In genomic region chr1:171063569-171064490, GRCm38 (mm10) we compare ENCODE assay signal across 8 mouse cellular contexts. TPM values are rescaled to one million over a fixed set of nuclear protein-coding genes. Genes with fewer than 3 reads are reported as not detected.
DNase-seq lines count a peak whose midpoint lies in the region.
"Not testable (repeated sequence)": the region's sequence is repeated elsewhere in the genome, so short reads cannot be mapped to it uniquely, and the experiment has no call there.

No protein-coding gene starts in this region.

- H3K9me3 ChIP-seq in erythroblast, embryonic 14.5 days (ENCODE audit: control insufficient read depth, low read length); limb, embryonic 10.5 days (replicated peaks); midbrain, embryonic 10.5 days (replicated peaks): not testable (repeated sequence)

- peaks cover 15% of the 10 kb centered on the region for H3K4me1 ChIP-seq in erythroblast, embryonic 14.5 days (ENCODE audit: control insufficient read depth)
- H3K4me1 ChIP-seq in limb, embryonic 10.5 days: peaks cover 15% of the 10 kb centered on the region
- H3K4me1 ChIP-seq in midbrain, embryonic 10.5 days: peaks cover 15% of the 10 kb centered on the region

- 9% methylated on average over 42 of the region's 61 CpGs for WGBS in limb, embryonic 10.5 days
- WGBS in midbrain, embryonic 10.5 days: 10% methylated on average over 43 of the region's 61 CpGs

- not testable (repeated sequence) for H3K36me3 ChIP-seq in erythroblast, embryonic 14.5 days (ENCODE audit: control insufficient read depth); limb, embryonic 10.5 days; midbrain, embryonic 10.5 days

- peak; percentile 44 for DNase-seq in adrenal gland, postnatal 10 days
- peak; percentile 41 for DNase-seq in heart, adult 8-10 months (ENCODE audit: low spot score)
- DNase-seq in kidney, adult 11 months: peak; percentile 24
- peak; percentile 79 for DNase-seq in limb, embryonic 10.5 days (ENCODE audit: low spot score)
- peak; percentile 64 for DNase-seq in midbrain, embryonic 10.5 days (ENCODE audit: low spot score)
- peak; percentile 75 to 79 for DNase-seq in right cerebral cortex, postnatal 10 days (ENCODE audit: low spot score in 2 of 2)
- DNase-seq in urinary bladder, adult 18-20 months (ENCODE audit: low spot score in 2 of 2): peak; percentile 37 to 60

- H3K27me3 ChIP-seq in erythroblast, embryonic 14.5 days (ENCODE audit: control insufficient read depth): not testable (repeated sequence)
- peaks cover 41% of the 10 kb centered on the region for H3K27me3 ChIP-seq in limb, embryonic 10.5 days (ENCODE audit: low read depth, poor library complexity, severe bottlenecking)
- H3K27me3 ChIP-seq in midbrain, embryonic 10.5 days (ENCODE audit: low read depth, poor library complexity, severe bottlenecking): peaks cover 43% of the 10 kb centered on the region

- H3K4me3 ChIP-seq in erythroblast, embryonic 14.5 days (replicated peaks): peak overlapping the region; percentile 58
- H3K4me3 ChIP-seq in limb, embryonic 10.5 days: peak overlapping the region; percentile 41
- peak overlapping the region; percentile 47 for H3K4me3 ChIP-seq in midbrain, embryonic 10.5 days

- not testable (repeated sequence) for H3K27ac ChIP-seq in limb, embryonic 10.5 days
- 0 out of 2 replicates have a peak overlapping the region, but pooled peaks have one; percentile 0 for H3K27ac ChIP-seq in midbrain, embryonic 10.5 days (replicated peaks)

RNA-seq across cellular contexts. Expression of gene Fcgr3, which starts 0.9 kb away (rescaled TPM):
- total RNA-seq in adrenal gland, postnatal 10 days (2021): 10 to 100 TPM in 1 of 2 experiments, 1 to 10 TPM in 1; 9.8 to 10.4 TPM
- 0.06 TPM in 1 of 2 replicates, not detected in the other for polyA plus RNA-seq in erythroblast, embryonic 14.5 days (2012)
- total RNA-seq in heart, adult 8-10 months (2022): 10 to 100 TPM in 2 of 4 experiments, 1 to 10 TPM in 2; 7.8 to 13.7 (median 9.7) TPM
- 3.0 and 3.3 TPM in 2 replicates for polyA plus RNA-seq in limb, embryonic 10.5 days (2016; fragmentation: Nextera tagmentation; extraction: Ambion mirVana)
- polyA plus RNA-seq in midbrain, embryonic 10.5 days (2016; fragmentation: Nextera tagmentation; extraction: Ambion mirVana): 5.5 and 7.8 TPM in 2 replicates

RNA-seq across cellular contexts. Expression of gene Fcgr4, which starts 45.1 kb away (rescaled TPM):
- total RNA-seq in adrenal gland, postnatal 10 days (2021): 1 to 10 TPM in 1 of 2 experiments, under 1 TPM in 1; 0.85 to 1.2 TPM
- polyA plus RNA-seq in erythroblast, embryonic 14.5 days (2012): not detected in 2 replicates
- 1 to 10 TPM in 1 of 4 experiments, under 1 TPM in 2, not detected in 1; 0.22 to 1.4 (median 0.50) TPM for total RNA-seq in heart, adult 8-10 months (2022)
- polyA plus RNA-seq in limb, embryonic 10.5 days (2016; fragmentation: Nextera tagmentation; extraction: Ambion mirVana): 0.11 TPM in 1 of 2 replicates, not detected in the other
- 0.25 TPM in 1 of 2 replicates, not detected in the other for polyA plus RNA-seq in midbrain, embryonic 10.5 days (2016; fragmentation: Nextera tagmentation; extraction: Ambion mirVana)

RNA-seq across cellular contexts. Expression of gene Cfap126, which starts 49.9 kb away (rescaled TPM):
- 1 to 10 TPM in 1 of 2 experiments, under 1 TPM in 1; 0.51 to 1.3 TPM for total RNA-seq in adrenal gland, postnatal 10 days (2021)
- polyA plus RNA-seq in erythroblast, embryonic 14.5 days (2012): 0.37 and 0.64 TPM in 2 replicates
- 1 to 10 TPM in 1 of 4 experiments, under 1 TPM in 3; 0.60 to 2.0 (median 0.88) TPM for total RNA-seq in heart, adult 8-10 months (2022)
- 1.0 and 1.1 TPM in 2 replicates for polyA plus RNA-seq in limb, embryonic 10.5 days (2016; fragmentation: Nextera tagmentation; extraction: Ambion mirVana)
- 2.8 and 2.9 TPM in 2 replicates for polyA plus RNA-seq in midbrain, embryonic 10.5 days (2016; fragmentation: Nextera tagmentation; extraction: Ambion mirVana)

Comparison
In these comparisons a context has a peak if more than half of its experiments do, and no peak if none do; other contexts are left out.
1. DNase-seq: peak in every context shown above with its lines; median percentile 79 in limb, embryonic 10.5 days; 77 in right cerebral cortex, postnatal 10 days; 64 in midbrain, embryonic 10.5 days; 48 in urinary bladder, adult 18-20 months; 44 in adrenal gland, postnatal 10 days; 41 in heart, adult 8-10 months; 24 in kidney, adult 11 months.